Mouse (Mus musculus) frontal cortex, postnatal 36 days (tissue): ENCODE data around the gene Adam1b.
"Not testable (repeated sequence)": the region's sequence is repeated elsewhere in the genome, so short reads cannot be mapped to it uniquely, and the experiment has no call there.

Experiments used
- DNase-seq, 2 experiments: peaks; one replicate each; pipeline ENCODE4 v3.0.0; 2022; ENCODE audit warnings: low spot score in 2 of 2

Gene Adam1b

GRCm38 (mm10) chr5:121503231-121503630 is at the start of gene Adam1b:
Gene Adam1b, minus strand, starts transcription at chr5:121503435.
- no peak for DNase-seq

- no peak for DNase-seq
These were observed 46.0 kb upstream of the Adam1b start for GRCm38 (mm10) chr5:121549196-121549595.

- DNase-seq = no peak
These were observed 43.8 kb upstream of the Adam1b start for GRCm38 (mm10) chr5:121547084-121547483.

- DNase-seq = peak; percentile 33 to 45
These were observed 43.3 kb upstream of the Adam1b start for GRCm38 (mm10) chr5:121546530-121546895.

- peak; percentile 97 to 99 for DNase-seq
These were observed 42.7 kb upstream of the Adam1b start, which contains the start of gene Mapkapk5 for GRCm38 (mm10) chr5:121545793-121546529. Gene Mapkapk5, minus strand, starts transcription at chr5:121545905.

GRCm38 (mm10) chr5:121544910-121545792 is 41.9 kb upstream of the Adam1b start, which contains the start of the genes Adam1a and Gm42878:
Gene Adam1a, minus strand, starts transcription at chr5:121545482.
Gene Gm42878, minus strand, starts transcription at chr5:121545482.
- peak in 1 of 2 experiments; percentile 21 for DNase-seq

GRCm38 (mm10) chr5:121543370-121543769 is 40.1 kb upstream of the Adam1b start:
- DNase-seq = no peak

- no peak for DNase-seq
These were observed 38.0 kb upstream of the Adam1b start for GRCm38 (mm10) chr5:121541235-121541634.

GRCm38 (mm10) chr5:121540066-121540465 is 36.8 kb upstream of the Adam1b start:
- no peak for DNase-seq

GRCm38 (mm10) chr5:121537588-121537987 is 34.4 kb upstream of the Adam1b start:
- no peak for DNase-seq

- DNase-seq = no peak
These were observed 33.8 kb upstream of the Adam1b start for GRCm38 (mm10) chr5:121536921-121537555.

- no peak for DNase-seq
These were observed 31.9 kb upstream of the Adam1b start for GRCm38 (mm10) chr5:121535116-121535515.

- no peak for DNase-seq
These were observed 31.3 kb upstream of the Adam1b start for GRCm38 (mm10) chr5:121534521-121534920.

- no peak for DNase-seq
These were observed 23.7 kb upstream of the Adam1b start for GRCm38 (mm10) chr5:121526961-121527360.

- no peak for DNase-seq
These were observed 23.3 kb upstream of the Adam1b start for GRCm38 (mm10) chr5:121526526-121526925.

GRCm38 (mm10) chr5:121525774-121526450 is 22.7 kb upstream of the Adam1b start:
- DNase-seq = no peak

GRCm38 (mm10) chr5:121519758-121520157 is 16.5 kb upstream of the Adam1b start:
- DNase-seq = not testable (repeated sequence)

GRCm38 (mm10) chr5:121518983-121519382 is 15.7 kb upstream of the Adam1b start:
- DNase-seq = no peak

- no peak for DNase-seq
These were observed 6.8 kb upstream of the Adam1b start for GRCm38 (mm10) chr5:121510009-121510408.

GRCm38 (mm10) chr5:121506846-121507245 is 3.6 kb upstream of the Adam1b start:
- no peak for DNase-seq

- DNase-seq = not testable (repeated sequence)
These were observed 1.7 kb downstream of the Adam1b start for GRCm38 (mm10) chr5:121501424-121501996.
